Mouse (Mus musculus): ENCODE measurements around the gene Gm8882. TPM values are rescaled to one million over a fixed set of nuclear protein-coding genes. Genes with fewer than 3 reads are reported as not detected.
"Not testable (repeated sequence)": the region's sequence is repeated elsewhere in the genome, so short reads cannot be mapped to it uniquely, and the experiment has no call there.

Gm8882 gene
- polyA plus RNA-seq (2014; fragmentation: Nextera tagmentation; extraction: Ambion mirVana), result not detected in 2 replicates

GRCm38 (mm10) chr6:132364034-132364433 is at the start of gene Gm8882:
Gm8882 (minus strand) TSS chr6:132364134.
- H3K9ac ChIP-seq (ENCODE audit: low read length); H3K27ac ChIP-seq (replicated peaks; ENCODE audit: low read depth, low read length); H3K9me3 ChIP-seq (ENCODE audit: control insufficient read depth, low read length); H3K4me2 ChIP-seq (ENCODE audit: low read depth, severe bottlenecking); H3K4me1 ChIP-seq (ENCODE audit: control insufficient read depth, insufficient read depth, low read length); H3K27me3 ChIP-seq (ENCODE audit: control insufficient read depth, insufficient read depth, low read length); H3K4me3 ChIP-seq (ENCODE audit: low read depth, low read length); DNase-seq (ENCODE audit: low spot score); ATAC-seq (ENCODE audit: insufficient number of reproducible peaks, low FRiP score, low TSS enrichment, low read depth); H3K36me3 ChIP-seq (ENCODE audit: control insufficient read depth, insufficient read depth, low read length): not testable (repeated sequence)
- 83% methylated on average over 1 of the region's 1 CpGs for WGBS

GRCm38 (mm10) chr6:132314657-132315056 is 49.3 kb downstream of the Gm8882 start, which contains the start of gene Prpmp5:
Prpmp5 (minus strand) TSS chr6:132314757.
- not testable (repeated sequence) for H3K4me2 ChIP-seq (ENCODE audit: low read depth, severe bottlenecking); H3K9me3 ChIP-seq (ENCODE audit: control insufficient read depth, low read length); H3K9ac ChIP-seq (ENCODE audit: low read length); H3K36me3 ChIP-seq (ENCODE audit: control insufficient read depth, insufficient read depth, low read length); H3K27me3 ChIP-seq (ENCODE audit: control insufficient read depth, insufficient read depth, low read length); H3K4me1 ChIP-seq (ENCODE audit: control insufficient read depth, insufficient read depth, low read length); ATAC-seq (ENCODE audit: insufficient number of reproducible peaks, low FRiP score, low TSS enrichment, low read depth); H3K4me3 ChIP-seq (ENCODE audit: low read depth, low read length); DNase-seq (ENCODE audit: low spot score); H3K27ac ChIP-seq (replicated peaks; ENCODE audit: low read depth, low read length)

Other genes starting within 250 kb of the Gm8882 start
- not detected in 2 replicates for gene Prb1, start 153.6 kb downstream of the Gm8882 start, polyA plus RNA-seq (2014; fragmentation: Nextera tagmentation; extraction: Ambion mirVana)
- gene Prpmp5, start 49.4 kb downstream of the Gm8882 start, polyA plus RNA-seq (2014; fragmentation: Nextera tagmentation; extraction: Ambion mirVana), result not detected in 2 replicates
- gene Prh1, start 205.7 kb upstream of the Gm8882 start, polyA plus RNA-seq (2014; fragmentation: Nextera tagmentation; extraction: Ambion mirVana), result not detected in 2 replicates
- gene Prp2, start 231.8 kb upstream of the Gm8882 start, polyA plus RNA-seq (2014; fragmentation: Nextera tagmentation; extraction: Ambion mirVana), result not detected in 2 replicates